Mouse (Mus musculus) liver, postnatal 0 days (tissue): ENCODE data around the gene Sdk2.

Source experiments
- CTCF ChIP-seq: sonication (generic); IDR thresholded peaks from 2 replicates; pipeline ENCODE4 v1.5.1; 2016; ENCODE audit warnings: antibody characterized with exemption, low read depth
- EP300 ChIP-seq: IDR thresholded peaks from 2 replicates; pipeline ENCODE4 v1.6.1; 2016; ENCODE audit warnings: antibody characterized with exemption, low read depth, mild to moderate bottlenecking

GRCm38 (mm10) chr11:113842879-113843278 lies 224.0 kb downstream of the Sdk2 start:
- TF ChIP-seq CTCF: no peak
- no peak for TF ChIP-seq EP300
